Mouse (Mus musculus): ENCODE measurements at regions not wholly inside any gene's neighbourhood (a gene's known extent, or its start where the extent isn't known, plus 50 kb on each side); places are given as distances from the start of the nearest gene placed in this dataset.

- no peak for ATAC-seq (replicated peaks; ENCODE audit: poor library complexity, severe bottlenecking)
Observed at GRCm38 (mm10) chr16:90666271-90666986, 60.8 kb downstream of the Mis18a start.

GRCm38 (mm10) chr16:90664086-90664485 is 63.1 kb downstream of the Mis18a start:
- ATAC-seq (replicated peaks; ENCODE audit: poor library complexity, severe bottlenecking), result no peak

- no peak for ATAC-seq (replicated peaks; ENCODE audit: poor library complexity, severe bottlenecking)
Observed at GRCm38 (mm10) chr16:90658050-90658449, 69.2 kb downstream of the Mis18a start.

GRCm38 (mm10) chr16:90657027-90657426 is 70.2 kb downstream of the Mis18a start:
- ATAC-seq (replicated peaks; ENCODE audit: poor library complexity, severe bottlenecking), result no peak

GRCm38 (mm10) chr16:90656571-90657011 is 70.6 kb downstream of the Mis18a start:
- ATAC-seq (replicated peaks; ENCODE audit: poor library complexity, severe bottlenecking), result no peak

- no peak for ATAC-seq (replicated peaks; ENCODE audit: poor library complexity, severe bottlenecking)
Observed at GRCm38 (mm10) chr16:90654853-90655252, 72.4 kb downstream of the Mis18a start.

GRCm38 (mm10) chr16:90652821-90653220 is 74.4 kb downstream of the Mis18a start:
- ATAC-seq (replicated peaks; ENCODE audit: poor library complexity, severe bottlenecking), result no peak

- no peak for ATAC-seq (replicated peaks; ENCODE audit: poor library complexity, severe bottlenecking)
Observed at GRCm38 (mm10) chr16:90648161-90648560, 79.0 kb downstream of the Mis18a start.

GRCm38 (mm10) chr16:90642671-90643070 is 84.5 kb downstream of the Mis18a start:
- no peak for ATAC-seq (replicated peaks; ENCODE audit: poor library complexity, severe bottlenecking)

- ATAC-seq (replicated peaks; ENCODE audit: poor library complexity, severe bottlenecking), result no peak
Observed at GRCm38 (mm10) chr16:90635216-90635615, 92.0 kb downstream of the Mis18a start.

- no peak for ATAC-seq (replicated peaks; ENCODE audit: poor library complexity, severe bottlenecking)
Observed at GRCm38 (mm10) chr16:90629976-90630375, 97.2 kb downstream of the Mis18a start.

GRCm38 (mm10) chr16:90629121-90629930 is 97.9 kb downstream of the Mis18a start:
- peak; percentile 35; the same call in 1 of the 2 replicates for ATAC-seq (replicated peaks; ENCODE audit: poor library complexity, severe bottlenecking)

GRCm38 (mm10) chr16:90628605-90629120 is 98.5 kb downstream of the Mis18a start:
- no peak for ATAC-seq (replicated peaks; ENCODE audit: poor library complexity, severe bottlenecking)

- ATAC-seq (replicated peaks; ENCODE audit: poor library complexity, severe bottlenecking), result no peak
Observed at GRCm38 (mm10) chr16:90626035-90626670, 101.1 kb downstream of the Mis18a start.

GRCm38 (mm10) chr16:90625301-90626034 is 101.7 kb downstream of the Mis18a start:
- no peak for ATAC-seq (replicated peaks; ENCODE audit: poor library complexity, severe bottlenecking)

GRCm38 (mm10) chr16:90624039-90624625 is 103.1 kb downstream of the Mis18a start:
- ATAC-seq (replicated peaks; ENCODE audit: poor library complexity, severe bottlenecking), result no peak

- ATAC-seq (replicated peaks; ENCODE audit: poor library complexity, severe bottlenecking), result no peak
Observed at GRCm38 (mm10) chr16:90622677-90623225, 104.5 kb downstream of the Mis18a start.

GRCm38 (mm10) chr16:90621761-90622411 is 105.3 kb downstream of the Mis18a start:
- no peak for ATAC-seq (replicated peaks; ENCODE audit: poor library complexity, severe bottlenecking)
